Mouse (Mus musculus) midbrain, embryonic 10.5 days (tissue): ENCODE measurements at regions not wholly inside any gene's neighbourhood (a gene's known extent, or its start where the extent isn't known, plus 50 kb on each side); places are given as distances from the start of the nearest gene placed in this dataset.
"Not testable (repeated sequence)": the region's sequence is repeated elsewhere in the genome, so short reads cannot be mapped to it uniquely, and the experiment has no call there.

Source experiments
- DNase-seq: peaks from one replicate; pipeline ENCODE4 v3.0.0-alpha.2; 2017; ENCODE audit warnings: low spot score
- H3K27ac ChIP-seq: fragments of 300-500 bp; sonication (generic); replicated peaks from 2 replicates; pipeline ENCODE4 v1.5.1; 2016; ENCODE audit warnings: mild to moderate bottlenecking
- H3K27me3 ChIP-seq: fragments of 300-500 bp; sonication (generic); 2 replicates; pipeline ENCODE4 v1.6.1; 2016; ENCODE audit warnings: low read depth, mild to moderate bottlenecking; ENCODE audit not compliant: poor library complexity, severe bottlenecking
- H3K36me3 ChIP-seq: fragments of 300-500 bp; sonication (generic); 2 replicates; pipeline ENCODE4 v1.6.1; 2016; ENCODE audit warnings: mild to moderate bottlenecking, moderate library complexity
- H3K4me1 ChIP-seq: fragments of 300-500 bp; sonication (generic); 2 replicates; pipeline ENCODE4 v1.6.1; 2016
- H3K4me3 ChIP-seq: fragments of 300-500 bp; sonication (generic); 2 replicates; pipeline ENCODE4 v1.5.1; 2016; ENCODE audit warnings: mild to moderate bottlenecking, moderate library complexity
- H3K9me3 ChIP-seq: fragments of 300-500 bp; sonication (generic); replicated peaks from 2 replicates; pipeline ENCODE4 v1.6.1; 2016; ENCODE audit warnings: mild to moderate bottlenecking
- WGBS: fragments of 180-500 bp; shearing (Covaris S2); methylation state at CpG from one replicate; pipeline ENCODE4 v1.1.7; 2016; 5-methylcytosine and 5-hydroxymethylcytosine counted together

DNA sequence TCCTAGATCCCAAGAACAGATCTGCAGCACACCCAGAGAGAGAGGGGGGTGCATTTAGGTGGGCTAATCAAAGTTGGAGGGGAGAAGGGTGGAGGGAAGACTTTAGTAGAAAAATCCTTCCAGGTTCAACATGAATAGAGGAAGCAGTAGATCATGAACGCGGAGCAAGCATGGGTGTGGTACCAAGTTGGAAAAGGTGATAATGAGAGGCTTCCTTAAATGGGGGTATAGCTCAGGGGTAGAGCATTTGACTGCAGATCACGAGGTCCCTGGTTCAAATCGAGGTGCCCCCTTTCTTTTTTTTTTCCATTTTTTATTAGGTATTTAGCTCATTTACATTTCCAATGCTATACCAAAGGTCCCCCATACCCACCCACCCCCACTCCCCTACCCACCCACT lies 54.0 kb upstream of the Krba1 start:
- not testable (repeated sequence) for H3K36me3 ChIP-seq, H3K9me3 ChIP-seq, H3K27me3 ChIP-seq, DNase-seq, H3K4me3 ChIP-seq, H3K4me1 ChIP-seq, H3K27ac ChIP-seq
- 89% methylated on average over 4 of the region's 4 CpGs for WGBS

DNA sequence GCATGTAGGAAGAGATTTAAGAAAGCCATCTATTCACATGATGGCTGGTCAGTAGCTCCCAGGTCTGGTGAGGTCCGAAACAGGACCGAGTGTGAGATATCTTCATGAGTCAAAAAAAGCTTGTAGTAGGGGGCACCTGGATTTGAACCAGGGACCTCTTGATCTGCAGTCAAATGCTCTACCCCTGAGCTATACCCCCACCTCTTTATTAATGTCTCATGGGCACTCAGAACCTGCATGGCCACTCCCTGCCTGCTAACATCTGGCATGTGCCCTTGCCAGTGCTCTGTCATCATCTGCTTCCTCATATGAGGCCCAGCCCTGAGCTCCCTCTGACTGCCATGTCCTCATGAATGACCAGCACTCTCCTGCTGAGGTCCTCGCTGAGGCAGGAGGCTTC lies 58.4 kb upstream of the Krba1 start:
- not testable (repeated sequence) for H3K27ac ChIP-seq, H3K4me1 ChIP-seq, H3K9me3 ChIP-seq, H3K36me3 ChIP-seq, H3K27me3 ChIP-seq, H3K4me3 ChIP-seq, DNase-seq
- 67% methylated on average over 3 of the region's 3 CpGs for WGBS

DNA sequence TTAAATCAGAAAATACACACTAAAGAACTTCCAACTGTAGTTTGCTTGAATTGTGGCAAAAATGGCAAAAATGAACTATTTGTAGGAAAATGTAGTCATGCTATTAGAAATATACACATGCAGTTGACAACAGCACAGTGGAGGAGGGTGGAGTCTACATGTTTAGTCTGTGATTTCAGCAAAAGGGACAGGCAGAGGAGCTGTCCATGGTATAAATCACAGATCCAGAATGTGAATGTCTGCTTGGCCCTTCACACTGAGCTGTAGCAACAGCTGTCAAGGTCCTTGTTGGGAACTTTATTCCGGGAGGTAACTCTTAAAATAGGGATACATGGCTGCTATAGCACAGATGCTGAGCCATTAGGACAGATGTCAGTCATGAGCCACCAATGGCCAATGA lies 107.4 kb upstream of the Krba1 start:
- 81% methylated on average over 1 of the region's 1 CpGs for WGBS
- DNase-seq, result no peak
- Histone ChIP-seq H3K9me3 (no peaks in the 10 kb centered on the region), H3K27ac (no peak overlapping the region), H3K4me3 (no peak overlapping the region), H3K36me3 (no peaks in the 10 kb centered on the region), H3K4me1 (no peaks in the 10 kb centered on the region), H3K27me3 (no peaks in the 10 kb centered on the region)

DNA sequence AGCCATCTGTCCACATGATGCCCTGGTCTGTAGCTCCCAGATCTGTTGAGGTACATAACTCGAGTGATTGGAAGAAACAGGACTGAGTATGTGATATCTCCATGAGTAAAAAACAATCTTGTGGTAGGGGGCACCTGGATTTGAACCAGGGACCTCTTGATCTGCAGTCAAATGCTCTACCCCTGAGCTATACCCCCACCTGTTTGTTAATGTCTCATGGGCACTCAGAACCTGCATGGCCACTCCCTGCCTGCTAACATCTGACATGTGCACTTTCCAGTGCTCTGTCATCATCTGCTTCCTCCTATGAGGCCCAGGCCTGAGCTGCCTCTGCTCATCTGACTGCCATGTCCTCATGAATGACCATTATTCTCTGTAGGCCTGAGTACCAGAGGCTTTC lies 115.7 kb upstream of the Krba1 start:
- H3K4me3 ChIP-seq, H3K27ac ChIP-seq, H3K4me1 ChIP-seq, DNase-seq, H3K27me3 ChIP-seq, H3K9me3 ChIP-seq, H3K36me3 ChIP-seq: not testable (repeated sequence)
- WGBS, result 72% methylated on average over 1 of the region's 1 CpGs

DNA sequence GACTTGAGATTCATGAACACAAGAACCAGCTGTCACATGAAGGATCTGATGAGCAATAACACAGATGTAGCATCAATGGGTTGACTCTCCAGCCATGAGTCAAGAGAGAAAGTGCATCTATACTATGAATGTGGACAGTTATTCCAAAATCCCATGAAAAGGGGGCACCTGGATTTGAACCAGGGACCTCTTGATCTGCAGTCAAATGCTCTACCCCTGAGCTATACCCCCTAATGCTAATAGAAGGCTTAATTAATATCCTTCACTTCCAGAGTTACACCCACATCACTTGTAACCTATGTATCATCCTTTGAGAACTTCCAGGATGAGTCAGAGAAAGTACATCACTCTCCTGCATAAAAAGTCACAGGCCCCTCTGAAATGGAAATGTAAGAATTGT lies 133.8 kb upstream of the Krba1 start:
- not testable (repeated sequence) for H3K4me1 ChIP-seq, H3K4me3 ChIP-seq, H3K27me3 ChIP-seq, H3K36me3 ChIP-seq, DNase-seq, H3K9me3 ChIP-seq, H3K27ac ChIP-seq

DNA sequence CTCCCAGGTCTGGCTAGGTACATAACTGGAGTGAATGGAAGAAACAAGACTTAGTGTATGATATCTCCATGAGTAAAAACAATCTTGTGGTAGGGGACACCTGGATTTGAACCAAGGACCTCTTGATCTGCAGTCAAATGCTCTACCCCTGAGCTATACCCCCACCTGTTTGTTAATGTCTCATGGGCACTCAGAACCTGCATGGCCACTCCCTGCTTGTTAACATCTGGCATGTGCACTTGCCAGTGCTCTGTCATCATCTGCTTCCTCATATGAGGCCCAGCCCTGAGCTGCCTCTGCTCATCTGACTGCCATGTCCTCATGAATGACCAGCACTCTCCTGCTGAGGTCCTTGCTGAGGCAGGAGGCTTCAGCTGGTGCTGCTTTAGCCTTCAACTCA lies 142.4 kb upstream of the Krba1 start:
- H3K27me3 ChIP-seq, H3K9me3 ChIP-seq, H3K36me3 ChIP-seq, H3K27ac ChIP-seq, H3K4me1 ChIP-seq, H3K4me3 ChIP-seq, DNase-seq: not testable (repeated sequence)

DNA sequence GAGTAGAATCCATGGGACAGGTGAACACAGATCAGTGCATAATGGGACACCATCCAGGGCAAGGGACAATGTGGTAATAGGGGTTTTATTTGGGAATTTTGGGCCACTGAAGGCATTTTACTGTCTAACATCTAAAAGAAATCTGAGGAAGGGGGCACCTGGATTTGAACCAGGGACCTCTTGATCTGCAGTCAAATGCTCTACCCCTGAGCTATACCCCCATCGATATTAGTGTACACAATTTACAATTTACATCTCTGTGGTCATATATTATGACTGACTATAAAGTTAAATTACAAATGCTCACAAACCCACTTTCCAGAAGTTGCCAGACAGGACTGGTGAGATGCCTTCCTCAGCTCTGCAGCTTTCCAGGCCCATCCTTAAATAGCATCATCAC lies 143.4 kb upstream of the Krba1 start:
- Histone ChIP-seq H3K9me3 (no peaks in the 10 kb centered on the region), H3K4me1 (no peaks in the 10 kb centered on the region), H3K27me3 (no peaks in the 10 kb centered on the region), H3K27ac (no peak overlapping the region), H3K4me3 (no peak overlapping the region), H3K36me3 (no peaks in the 10 kb centered on the region)
- 85% methylated on average over 1 of the region's 1 CpGs for WGBS
- no peak for DNase-seq

DNA sequence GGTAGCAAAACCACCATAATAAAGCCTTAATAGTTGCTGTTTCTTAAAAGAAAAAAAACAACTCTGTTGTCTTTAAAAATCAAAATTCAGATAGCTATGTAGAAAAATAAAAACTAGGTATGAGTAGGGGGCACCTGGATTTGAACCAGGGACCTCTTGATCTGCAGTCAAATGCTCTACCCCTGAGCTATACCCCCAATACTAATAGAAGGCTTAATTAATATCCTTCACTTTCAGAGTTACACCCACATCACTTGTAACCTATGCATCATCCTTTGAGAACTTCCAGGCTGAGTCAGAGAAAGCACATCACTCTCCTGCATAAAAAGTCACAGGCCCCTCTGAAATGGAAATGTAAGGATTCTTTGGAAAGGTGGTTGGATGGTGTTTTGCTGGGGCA lies 151.2 kb upstream of the Krba1 start:
- H3K4me1 ChIP-seq, H3K27me3 ChIP-seq, H3K27ac ChIP-seq, H3K36me3 ChIP-seq, DNase-seq, H3K4me3 ChIP-seq, H3K9me3 ChIP-seq: not testable (repeated sequence)

DNA sequence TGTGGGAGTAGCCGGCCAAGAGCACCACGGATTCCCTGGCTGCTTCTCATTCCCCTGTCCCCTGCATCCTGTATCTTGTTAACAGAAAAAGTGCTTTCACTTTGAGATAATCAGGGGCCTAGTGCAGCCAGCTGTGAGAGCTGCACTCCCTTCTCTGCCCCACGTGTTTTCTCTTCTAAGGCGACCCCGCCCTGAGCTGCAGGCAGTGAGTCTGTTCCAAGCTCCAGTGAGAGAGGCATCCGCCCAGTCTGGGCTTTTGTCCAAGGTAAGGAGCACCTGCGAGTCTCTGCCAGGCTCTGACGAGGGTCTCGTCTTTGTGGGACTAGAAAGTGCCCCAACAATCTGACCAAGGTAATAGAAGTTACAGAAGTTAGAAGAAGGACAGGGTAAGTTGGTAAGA lies 141.0 kb upstream of the Zfp746 start:
- no peaks in the 10 kb centered on the region for H3K36me3 ChIP-seq
- no peaks in the 10 kb centered on the region for H3K4me1 ChIP-seq
- no peak overlapping the region for H3K27ac ChIP-seq
- H3K27me3 ChIP-seq, result no peaks in the 10 kb centered on the region
- 60% methylated on average over 9 of the region's 9 CpGs for WGBS
- no peaks in the 10 kb centered on the region for H3K9me3 ChIP-seq
- no peak for DNase-seq
- no peak overlapping the region for H3K4me3 ChIP-seq

DNA sequence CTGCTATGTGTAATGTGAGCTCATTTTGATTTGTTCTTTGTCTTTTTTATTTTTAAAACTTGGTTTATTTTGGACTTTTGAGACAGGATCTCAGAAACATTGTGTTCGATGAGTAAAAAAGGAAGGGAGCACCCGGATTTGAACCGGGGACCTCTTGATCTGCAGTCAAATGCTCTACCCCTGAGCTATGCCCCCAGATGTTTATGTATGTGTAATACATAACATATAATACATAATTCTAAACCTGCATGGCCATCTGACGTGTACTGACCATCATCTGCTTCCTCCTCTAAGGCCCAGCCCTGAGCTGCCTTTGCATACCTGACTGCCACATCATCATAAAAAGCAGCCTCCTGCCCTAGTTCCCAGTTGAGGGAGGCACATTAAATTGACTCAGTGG lies 137.8 kb upstream of the Zfp746 start:
- Histone ChIP-seq H3K27me3 (no peaks in the 10 kb centered on the region), H3K27ac (no peak overlapping the region), H3K4me1 (no peaks in the 10 kb centered on the region), H3K9me3 (no peaks in the 10 kb centered on the region), H3K36me3 (no peaks in the 10 kb centered on the region), H3K4me3 (no peak overlapping the region)
- DNase-seq, result no peak
- 94% methylated on average over 4 of the region's 4 CpGs for WGBS

DNA sequence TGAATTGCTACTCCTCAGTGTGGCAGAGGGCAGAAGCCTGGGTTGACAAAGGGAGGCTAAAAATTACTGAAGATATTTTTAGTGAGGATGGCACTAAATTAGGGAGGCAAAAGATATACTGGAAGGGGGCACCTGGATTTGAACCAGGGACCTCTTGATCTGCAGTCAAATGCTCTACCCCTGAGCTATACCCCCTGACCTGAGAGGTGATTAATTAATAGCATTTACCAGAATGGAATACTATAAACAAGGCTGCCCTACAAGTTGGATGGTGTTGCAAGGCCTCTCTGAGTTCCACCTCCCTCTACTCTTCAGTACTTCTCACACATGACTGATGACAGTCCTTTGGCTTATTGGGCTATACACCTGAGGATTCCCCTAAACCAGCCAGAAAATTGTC lies 136.6 kb upstream of the Zfp746 start:
- H3K27me3 ChIP-seq, result no peaks in the 10 kb centered on the region
- no peak for DNase-seq
- H3K27ac ChIP-seq, result no peak overlapping the region

DNA sequence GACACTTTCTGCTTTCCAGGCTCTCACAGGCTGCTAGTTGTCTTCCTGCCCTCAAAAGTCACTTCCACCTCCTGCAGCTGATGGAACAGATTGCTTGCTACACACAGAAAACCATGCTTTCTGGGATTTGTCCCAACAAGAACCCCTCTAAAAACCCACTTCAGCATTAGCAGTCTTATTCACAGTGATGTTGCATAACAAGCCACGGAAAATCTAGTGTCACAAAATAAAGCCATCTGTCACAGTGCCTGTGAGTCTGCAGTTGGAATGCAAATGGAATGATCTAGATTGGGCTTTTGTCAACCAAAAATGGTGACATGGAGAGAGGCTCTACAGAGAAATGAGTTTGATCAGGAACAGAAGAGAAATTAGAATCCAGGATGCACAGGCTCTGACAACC lies 135.4 kb upstream of the Zfp746 start:
- not testable (repeated sequence) for DNase-seq, H3K27ac ChIP-seq, H3K4me1 ChIP-seq, H3K27me3 ChIP-seq, H3K4me3 ChIP-seq, H3K36me3 ChIP-seq, H3K9me3 ChIP-seq
- 78% methylated on average over 1 of the region's 1 CpGs for WGBS

More for the DNA sequence above, 136.6 kb upstream of the Zfp746 start:
- no peaks in the 10 kb centered on the region for H3K4me1 ChIP-seq
- no peaks in the 10 kb centered on the region for H3K9me3 ChIP-seq
- H3K4me3 ChIP-seq, result no peak overlapping the region
- no peaks in the 10 kb centered on the region for H3K36me3 ChIP-seq

DNA sequence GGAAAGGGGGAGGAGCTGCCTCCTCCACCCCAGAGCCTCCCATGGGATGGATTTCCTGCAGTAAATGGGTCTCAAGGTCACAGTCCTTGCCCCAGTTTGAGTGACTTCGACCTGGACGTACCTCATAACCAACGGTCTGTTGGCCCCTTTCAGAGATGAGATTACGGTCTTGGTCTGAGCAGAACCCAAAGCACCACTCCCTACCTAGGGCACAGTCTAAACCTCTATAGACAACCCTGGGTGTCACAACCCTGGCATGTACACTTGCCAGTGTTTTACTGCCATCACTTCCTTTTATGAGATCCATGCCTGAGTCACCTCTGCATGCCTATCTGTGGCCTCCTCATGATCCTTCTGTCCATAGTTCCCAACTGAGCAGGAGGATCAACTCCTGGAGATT lies 128.8 kb upstream of the Zfp746 start:
- Histone ChIP-seq H3K4me3 (no peak overlapping the region), H3K27me3 (no peaks in the 10 kb centered on the region), H3K27ac (no peak overlapping the region), H3K36me3 (no peaks in the 10 kb centered on the region), H3K4me1 (no peaks in the 10 kb centered on the region), H3K9me3 (no peaks in the 10 kb centered on the region)
- 86% methylated on average over 4 of the region's 4 CpGs for WGBS
- no peak for DNase-seq

DNA sequence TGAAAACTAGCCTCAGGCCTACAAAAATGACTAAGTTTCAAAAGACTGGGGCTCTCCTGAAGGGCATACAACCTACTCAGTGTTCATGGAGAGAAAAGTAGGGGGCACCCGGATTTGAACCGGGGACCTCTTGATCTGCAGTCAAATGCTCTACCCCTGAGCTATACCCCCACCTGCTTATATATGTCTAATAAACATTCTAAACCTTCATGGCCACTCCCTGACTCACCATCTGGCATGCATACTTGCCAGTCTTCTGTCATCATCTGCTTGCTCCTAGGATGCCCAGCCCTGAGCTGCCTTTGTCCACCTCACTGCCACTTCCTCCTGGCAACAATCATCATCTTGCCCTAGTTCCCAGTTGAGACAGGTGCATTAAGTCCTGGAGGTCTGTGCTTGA lies 123.3 kb upstream of the Zfp746 start:
- 93% methylated on average over 2 of the region's 2 CpGs for WGBS
- Histone ChIP-seq H3K36me3 (no peaks in the 10 kb centered on the region), H3K27ac (no peak overlapping the region), H3K27me3 (no peaks in the 10 kb centered on the region), H3K4me3 (no peak overlapping the region), H3K9me3 (no peaks in the 10 kb centered on the region), H3K4me1 (no peaks in the 10 kb centered on the region)
- DNase-seq, result no peak
